20 mouse cellular contexts compared by ENCODE assay signal in the genomic region with DNA sequence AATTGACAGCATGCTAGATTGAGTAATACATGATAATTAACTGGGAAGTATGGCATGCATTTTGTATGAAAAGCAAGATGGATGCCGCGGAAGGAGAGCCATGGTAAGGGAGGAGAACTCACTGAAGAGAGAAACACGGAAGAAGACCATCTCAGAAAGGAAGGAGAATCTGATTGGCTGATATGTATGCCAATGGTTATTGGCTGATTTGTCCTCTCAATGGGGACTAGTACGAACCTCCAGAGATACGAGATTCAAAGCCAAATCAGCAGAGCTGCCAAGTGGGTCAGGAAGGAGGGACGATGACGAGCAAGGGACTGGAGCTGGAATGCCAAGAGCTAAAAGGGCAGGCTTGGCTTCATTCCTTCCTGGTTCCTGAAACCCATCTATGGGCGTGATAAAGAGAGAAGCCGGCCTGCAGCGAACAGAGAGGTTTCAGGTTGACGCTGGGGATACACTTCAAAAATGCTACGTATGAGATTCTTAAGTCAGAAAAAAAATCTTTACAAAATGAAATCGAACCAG. TPM values are rescaled to one million over a fixed set of nuclear protein-coding genes. Genes with fewer than 3 reads are reported as not detected.
DNase-seq lines count a peak whose midpoint lies in the region; ATAC-seq lines count a peak whose summit lies in the region.
"Had no signal": no experiment of that assay in that cellular context is flagged by ENCODE, and none has a peak within 500 bp of the region (broad histone marks: within the 10 kb centered on the region; RNA-seq: fewer than 3 reads in every experiment).

No protein-coding gene starts in this region.

- H3K4me1 ChIP-seq in midbrain, embryonic 14.5 days (ENCODE audit: control insufficient read depth, insufficient read depth, low read length), result no peaks in the 10 kb centered on the region
- H3K4me1 ChIP-seq: heart, embryonic 15.5 days; hindbrain, embryonic 15.5 days; neural tube, embryonic 12.5 days had no signal

- no peak overlapping the region for H3K9ac ChIP-seq in midbrain, embryonic 14.5 days (replicated peaks; ENCODE audit: low read length)
- H3K9ac ChIP-seq: heart, embryonic 15.5 days; hindbrain, embryonic 15.5 days; neural tube, embryonic 12.5 days had no signal

- H3K27me3 ChIP-seq in midbrain, embryonic 14.5 days (ENCODE audit: control insufficient read depth, insufficient read depth, low read length), result no peaks in the 10 kb centered on the region
- H3K27me3 ChIP-seq: CH12.LX; heart, embryonic 15.5 days; hindbrain, embryonic 15.5 days; neural tube, embryonic 12.5 days; Patski had no signal

- peak; percentile 29 for DNase-seq in adrenal gland, adult 2 months
- no peak for DNase-seq in adrenal gland, adult 18-20 months (ENCODE audit: low spot score in 2 of 2)
- peak; percentile 21 for DNase-seq in heart, postnatal 4 days
- DNase-seq in heart, postnatal 36 days, result no peak
- peak; percentile 76 to 77 for DNase-seq in cerebellum, postnatal 14 days
- peak; percentile 42 for DNase-seq in lung, postnatal 25 days (ENCODE audit: low spot score)
- DNase-seq in thymus, postnatal 36 days, result no peak
- DNase-seq in midbrain, embryonic 14.5 days, result no peak
- DNase-seq: gastrocnemius, postnatal 10 days; kidney, adult 18-20 months; liver had no signal

- H3K4me2 ChIP-seq in midbrain, embryonic 14.5 days (ENCODE audit: low read length), result no peak overlapping the region
- H3K4me2 ChIP-seq: heart, embryonic 15.5 days; hindbrain, embryonic 15.5 days; neural tube, embryonic 12.5 days had no signal

- no peak overlapping the region for H3K27ac ChIP-seq in midbrain, embryonic 14.5 days (replicated peaks; ENCODE audit: low read depth, low read length)
- H3K27ac ChIP-seq: heart, embryonic 15.5 days; hindbrain, embryonic 15.5 days; neural tube, embryonic 12.5 days had no signal

- 88% methylated on average over 13 of the region's 13 CpGs for WGBS in midbrain, embryonic 14.5 days

- no peaks in the 10 kb centered on the region for H3K9me3 ChIP-seq in midbrain, embryonic 14.5 days (ENCODE audit: control insufficient read depth, low read length)
- H3K9me3 ChIP-seq: heart, embryonic 15.5 days; hindbrain, embryonic 15.5 days; neural tube, embryonic 12.5 days had no signal

- ATAC-seq in midbrain, embryonic 14.5 days (ENCODE audit: low FRiP score, low TSS enrichment), result no peak
- ATAC-seq: forebrain, embryonic 16.5 days; Patski had no signal

- no peak overlapping the region for H3K4me3 ChIP-seq in midbrain, embryonic 14.5 days (replicated peaks; ENCODE audit: low read depth, low read length)
- H3K4me3 ChIP-seq: heart, embryonic 15.5 days; hindbrain, embryonic 15.5 days; neural tube, embryonic 12.5 days had no signal

- intact Hi-C loops in heart, postnatal 36 days (cut with DNase I), result no loop called here

- H3K36me3 ChIP-seq in midbrain, embryonic 14.5 days (ENCODE audit: control insufficient read depth, insufficient read depth, low read length), result no peaks in the 10 kb centered on the region
- H3K36me3 ChIP-seq: heart, embryonic 15.5 days; hindbrain, embryonic 15.5 days; neural tube, embryonic 12.5 days had no signal

RNA-seq across cellular contexts. Expression of a gene that starts 43.6 kb away (rescaled TPM):
- 10 to 100 TPM; 14.5 to 16.2 TPM for total RNA-seq in adrenal gland, adult 2 months (2021)
- polyA plus RNA-seq in adrenal gland, adult 2 months (2012; rRNA removed), result 6.5 and 12.6 TPM in 2 replicates
- 10 to 100 TPM; 16.8 to 17.7 TPM for total RNA-seq in adrenal gland, adult 18-20 months (2021)
- total RNA-seq in heart, postnatal 4 days (2021), result 10 to 100 TPM; 14.8 to 16.7 TPM
- 10 to 100 TPM; 14.3 to 17.6 TPM for total RNA-seq in heart, postnatal 36 days (2021)
- 32.2 and 36.0 TPM in 2 replicates for polyA plus RNA-seq in midbrain, embryonic 14.5 days (2014; fragmentation: Nextera tagmentation; extraction: Ambion mirVana)

RNA-seq across cellular contexts. Expression of a gene that starts 48.9 kb away (rescaled TPM):
- total RNA-seq in adrenal gland, adult 2 months (2021), result 10 to 100 TPM; 38.8 to 48.0 TPM
- 1.5 and 1.9 TPM in 2 replicates for polyA plus RNA-seq in adrenal gland, adult 2 months (2012; rRNA removed)
- 10 to 100 TPM; 39.1 to 44.6 TPM for total RNA-seq in adrenal gland, adult 18-20 months (2021)
- 10 to 100 TPM; 27.1 to 29.2 TPM for total RNA-seq in heart, postnatal 4 days (2021)
- total RNA-seq in heart, postnatal 36 days (2021), result 10 to 100 TPM; 17.4 to 19.4 TPM
- polyA plus RNA-seq in midbrain, embryonic 14.5 days (2014; fragmentation: Nextera tagmentation; extraction: Ambion mirVana), result 27.2 and 27.8 TPM in 2 replicates

RNA-seq across cellular contexts. Expression of a gene that starts 54.1 kb away (rescaled TPM):
- not detected for total RNA-seq in adrenal gland, adult 2 months (2021)
- not detected in 2 replicates for polyA plus RNA-seq in adrenal gland, adult 2 months (2012; rRNA removed)
- under 1 TPM in 1 of 2 experiments, not detected in 1; 0.32 TPM for total RNA-seq in adrenal gland, adult 18-20 months (2021)
- not detected for total RNA-seq in heart, postnatal 4 days (2021)
- not detected for total RNA-seq in heart, postnatal 36 days (2021)
- not detected in 2 replicates for polyA plus RNA-seq in midbrain, embryonic 14.5 days (2014; fragmentation: Nextera tagmentation; extraction: Ambion mirVana)
- total RNA-seq: adrenal gland, postnatal 36 days; CH12.LX; gastrocnemius, postnatal 10 days; left cerebral cortex, postnatal 10 days; midbrain, postnatal 0 days had no signal
- polyA plus RNA-seq: forebrain, embryonic 16.5 days; heart, embryonic 15.5 days; neural tube, embryonic 12.5 days; Patski had no signal

Comparison
In these comparisons a context has a peak if more than half of its experiments do, and no peak if none do; other contexts are left out.
1. DNase-seq: peak in adrenal gland, adult 2 months (single experiment), heart, postnatal 4 days (single experiment), cerebellum, postnatal 14 days (2 of 2) and lung, postnatal 25 days (single experiment); none in adrenal gland, adult 18-20 months (0 of 2), heart, postnatal 36 days (0 of 2), thymus, postnatal 36 days (0 of 2) and midbrain, embryonic 14.5 days (single experiment).